8 mouse cellular contexts compared by ENCODE assay signal in the genomic region with DNA sequence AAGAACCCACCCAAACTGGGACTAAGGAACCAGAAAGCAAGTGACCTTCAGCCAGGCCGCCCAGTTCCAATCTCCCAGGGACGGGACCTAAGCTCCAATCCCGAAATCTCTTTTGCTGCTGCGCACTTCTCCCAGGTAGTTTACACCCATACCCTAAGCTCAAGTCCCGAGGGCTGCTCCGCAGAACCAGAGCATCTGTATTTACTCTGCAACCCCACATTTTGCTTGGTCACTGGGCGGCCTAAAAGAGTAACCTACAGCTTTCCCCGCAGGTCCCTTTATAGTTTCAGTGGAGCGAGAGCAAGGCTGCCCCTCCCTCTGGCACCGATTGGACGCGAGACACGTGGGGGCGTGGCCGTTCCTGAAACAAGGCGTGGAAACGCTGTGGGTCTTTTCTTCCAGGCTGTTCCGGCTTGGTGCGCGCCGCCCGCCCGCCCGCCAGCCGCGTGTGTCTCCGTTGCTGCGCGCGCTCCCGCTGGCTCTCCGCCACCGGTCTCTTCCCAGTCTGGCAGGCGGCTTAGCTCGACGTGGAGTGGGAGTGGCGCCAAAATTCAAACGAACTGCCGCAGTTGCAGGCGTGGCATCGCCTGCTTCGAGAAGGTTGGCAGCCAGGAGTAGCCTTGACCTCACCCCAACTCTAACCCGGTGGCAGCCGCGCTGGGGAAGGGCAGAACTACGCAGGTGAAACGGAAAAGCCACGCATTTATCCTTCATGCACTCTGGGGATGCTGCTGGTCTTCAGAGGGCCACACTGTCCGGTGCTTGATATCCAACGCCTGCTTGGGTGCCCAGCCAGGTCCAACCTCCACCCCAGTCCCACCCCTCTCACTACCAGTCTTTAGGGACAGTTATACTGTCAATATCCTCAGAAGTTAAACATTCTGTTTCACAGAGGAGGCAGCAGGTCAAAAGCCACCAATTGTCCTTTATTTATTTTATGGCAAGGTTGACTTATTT. TPM values are rescaled to one million over a fixed set of nuclear protein-coding genes. Genes with fewer than 3 reads are reported as not detected.
DNase-seq lines count a peak whose midpoint lies in the region; ATAC-seq and TF ChIP-seq lines count a peak whose summit lies in the region.
"Not testable (repeated sequence)": the region's sequence is repeated elsewhere in the genome, so short reads cannot be mapped to it uniquely, and the experiment has no call there.

No protein-coding gene starts in this region.

- not testable (repeated sequence) for TF ChIP-seq RAD21 in MEL (IDR thresholded peaks at IDR 0.05; ENCODE audit: low read depth, low read length)

- peak overlapping the region; percentile 47 for H3K4me2 ChIP-seq in lung, postnatal 0 days (replicated peaks; ENCODE audit: low read depth, low read length)

- not testable (repeated sequence) for TF ChIP-seq CTCF in MEL (IDR thresholded peaks at IDR 0.05 in 2 of 3, conservative IDR thresholded peaks at IDR 0.05 in 1 of 3; ENCODE audit: control insufficient read depth in 1 of 3, insufficient read depth in 1 of 3, low read depth in 2 of 3, low read length in 3 of 3, poor library complexity in 1 of 3, severe bottlenecking in 1 of 3); cerebellum, adult 2 months (IDR thresholded peaks at IDR 0.05; ENCODE audit: borderline replicate concordance, insufficient read depth, low read depth, low read length); lung, postnatal 0 days (IDR thresholded peaks at IDR 0.05)

- under 1% methylated on average over 47 of the region's 50 CpGs for WGBS in cerebellum, adult 2 months
- 1% methylated on average over 50 of the region's 50 CpGs for WGBS in hindbrain, embryonic 10.5 days
- 3% methylated on average over 46 of the region's 50 CpGs for WGBS in lung, postnatal 0 days

- not testable (repeated sequence) for H3K27ac ChIP-seq in MEL (ENCODE audit: control insufficient read depth, low read depth, low read length); cerebellum, adult 2 months (ENCODE audit: insufficient read depth, low read length); lung, postnatal 0 days (ENCODE audit: low read length)
- H3K27ac ChIP-seq in hindbrain, embryonic 10.5 days: peak overlapping the region; percentile 64

- peak overlapping the region; percentile 13 to 58 for H3K4me3 ChIP-seq in MEL (ENCODE audit: control insufficient read depth in 1 of 2, insufficient read depth in 1 of 2, low read depth in 2 of 2, low read length in 2 of 2)
- H3K4me3 ChIP-seq in cerebellum, adult 2 months (replicated peaks; ENCODE audit: insufficient read depth, low read depth, low read length): peak overlapping the region; percentile 53
- H3K4me3 ChIP-seq in hindbrain, embryonic 10.5 days: peak overlapping the region; percentile 48
- H3K4me3 ChIP-seq in lung, postnatal 0 days (ENCODE audit: low read depth, low read length): peak overlapping the region; percentile 14

- DNase-seq in MEL (ENCODE audit: low read depth, low spot score): peak; percentile 46
- DNase-seq in cerebellum, adult 2 months: peak; percentile 97
- DNase-seq in hindbrain, embryonic 10.5 days (ENCODE audit: low spot score): peak; percentile 91
- peak; percentile 98 for DNase-seq in layer of hippocampus, adult 9-11 months
- peak; percentile 94 for DNase-seq in lung, postnatal 0 days (ENCODE audit: low spot score)
- peak; percentile 100 for DNase-seq in ovary, postnatal 14 days (ENCODE audit: low spot score)
- peak; percentile 95 for DNase-seq in thymus, postnatal 14 days

- not testable (repeated sequence) for H3K79me2 ChIP-seq in MEL (ENCODE audit: control insufficient read depth, insufficient read depth, low read length, poor library complexity)

- peak; percentile 98 for ATAC-seq in frontal cortex, adult (ENCODE audit: low TSS enrichment)
- peak; percentile 99 for ATAC-seq in lung, postnatal 0 days

- H3K27me3 ChIP-seq in MEL (ENCODE audit: control insufficient read depth in 1 of 2, insufficient read depth in 2 of 2, low read length in 2 of 2); cerebellum, adult 2 months (ENCODE audit: control insufficient read depth, insufficient read depth, low read length); hindbrain, embryonic 10.5 days (ENCODE audit: insufficient read depth, poor library complexity, severe bottlenecking); lung, postnatal 0 days (replicated peaks; ENCODE audit: insufficient read depth, low read length): not testable (repeated sequence)

- not testable (repeated sequence) for H3K4me1 ChIP-seq in MEL (ENCODE audit: control insufficient read depth in 1 of 2, insufficient read depth in 2 of 2, low read length in 2 of 2); cerebellum, adult 2 months (ENCODE audit: control insufficient read depth, insufficient read depth, low read length); hindbrain, embryonic 10.5 days (replicated peaks); lung, postnatal 0 days (ENCODE audit: insufficient read depth, low read depth, low read length)

- TF ChIP-seq POLR2A in MEL (IDR thresholded peaks at IDR 0.05; ENCODE audit: control insufficient read depth in 1 of 2, insufficient read depth in 1 of 2, low read depth in 1 of 2, low read length in 2 of 2, poor library complexity in 1 of 2): peak in 1 of 2 experiments; percentile 42; a peak in 1 of 4 replicates
- not testable (repeated sequence) for TF ChIP-seq POLR2A in cerebellum, adult 2 months (IDR thresholded peaks at IDR 0.05; ENCODE audit: borderline replicate concordance, insufficient read depth, low read length)

- TF ChIP-seq EP300 in MEL (IDR thresholded peaks at IDR 0.05; ENCODE audit: low read depth in 1 of 2, low read length in 2 of 2); lung, postnatal 0 days (IDR thresholded peaks at IDR 0.05): not testable (repeated sequence)

- not testable (repeated sequence) for H3K36me3 ChIP-seq in MEL (ENCODE audit: control insufficient read depth in 1 of 2, insufficient read depth in 2 of 2, low read length in 2 of 2); hindbrain, embryonic 10.5 days; lung, postnatal 0 days (ENCODE audit: insufficient read depth, low read length)

- not testable (repeated sequence) for H3K9me3 ChIP-seq in MEL (replicated peaks; ENCODE audit: insufficient read depth, low read length); hindbrain, embryonic 10.5 days; lung, postnatal 0 days (ENCODE audit: low read length)

- peak overlapping the region; percentile 52 for H3K9ac ChIP-seq in MEL (ENCODE audit: control insufficient read depth, low read depth, low read length, poor library complexity, severe bottlenecking)
- H3K9ac ChIP-seq in lung, postnatal 0 days (replicated peaks; ENCODE audit: low read depth): not testable (repeated sequence)

RNA-seq across cellular contexts. Expression of a gene that starts 18.8 kb away (rescaled TPM):
- total RNA-seq in MEL (2012; rRNA removed): not detected in 2 replicates
- polyA plus RNA-seq in MEL (2012; ENCODE audit: insufficient read depth in 1 of 2, insufficient read length in 2 of 2, low read depth in 1 of 2, low replicate concordance in 2 of 2, missing spikeins in 1 of 2): not detected
- polyA plus RNA-seq in cerebellum, adult 2 months (2012; rRNA removed): 0.36 and 0.52 TPM in 2 replicates
- polyA plus RNA-seq in hindbrain, embryonic 10.5 days (2016; fragmentation: Nextera tagmentation; extraction: Ambion mirVana): 0.09 and 0.13 TPM in 2 replicates
- polyA plus RNA-seq in lung, postnatal 0 days (2015; fragmentation: Nextera tagmentation; extraction: Ambion mirVana): 0.08 TPM in 1 of 2 replicates, not detected in the other

RNA-seq across cellular contexts. Expression of a gene that starts 51.7 kb away (rescaled TPM):
- 3.3 and 4.6 TPM in 2 replicates for total RNA-seq in MEL (2012; rRNA removed)
- polyA plus RNA-seq in MEL (2012; ENCODE audit: insufficient read depth in 1 of 2, insufficient read length in 2 of 2, low read depth in 1 of 2, low replicate concordance in 2 of 2, missing spikeins in 1 of 2): 1 to 10 TPM in 1 of 2 experiments, not detected in 1; 4.5 TPM
- 22.0 and 24.2 TPM in 2 replicates for polyA plus RNA-seq in cerebellum, adult 2 months (2012; rRNA removed)
- polyA plus RNA-seq in hindbrain, embryonic 10.5 days (2016; fragmentation: Nextera tagmentation; extraction: Ambion mirVana): 7.6 and 9.0 TPM in 2 replicates
- polyA plus RNA-seq in lung, postnatal 0 days (2015; fragmentation: Nextera tagmentation; extraction: Ambion mirVana): 10.5 and 11.5 TPM in 2 replicates

Comparison
In these comparisons a context has a peak if more than half of its experiments do, and no peak if none do; other contexts are left out.
1. DNase-seq: peak in every context shown above with its lines; median percentile 100 in ovary, postnatal 14 days; 98 in layer of hippocampus, adult 9-11 months; 97 in cerebellum, adult 2 months; 95 in thymus, postnatal 14 days; 94 in lung, postnatal 0 days; 91 in hindbrain, embryonic 10.5 days; 46 in MEL.